Mouse (Mus musculus) testis, adult 2 months (tissue): ENCODE results near the gene Prnd. TPM values are rescaled to one million over a fixed set of nuclear protein-coding genes. Genes with fewer than 3 reads are reported as not detected.

Source experiments
- H3K27ac ChIP-seq: fragments of 200-500 bp; 2 replicates; pipeline ENCODE4 v1.5.1; 2012; ENCODE audit warnings: low read depth, low read length; ENCODE audit not compliant: control insufficient read depth, insufficient read depth
- H3K27me3 ChIP-seq: fragments of 200-500 bp; 2 replicates; pipeline ENCODE4 v1.6.1; 2012; ENCODE audit warnings: mild to moderate bottlenecking, low read length, moderate library complexity; ENCODE audit not compliant: control insufficient read depth, insufficient read depth
- H3K36me3 ChIP-seq: fragments of 200-500 bp; 2 replicates; pipeline ENCODE4 v1.6.1; 2012; ENCODE audit warnings: mild to moderate bottlenecking, low read length; ENCODE audit not compliant: control insufficient read depth, insufficient read depth
- H3K4me1 ChIP-seq: fragments of 200-500 bp; 2 replicates; pipeline ENCODE4 v1.6.1; 2012; ENCODE audit warnings: low read length; ENCODE audit not compliant: control insufficient read depth, insufficient read depth
- H3K4me3 ChIP-seq: fragments of 200-500 bp; 2 replicates; pipeline ENCODE4 v1.5.1; 2012; ENCODE audit warnings: low read depth, mild to moderate bottlenecking, low read length, moderate library complexity, mixed read lengths; ENCODE audit not compliant: control insufficient read depth
- CTCF ChIP-seq: fragments of 200-500 bp; IDR thresholded peaks from 2 replicates; pipeline ENCODE4 v1.5.1; 2012; ENCODE audit warnings: low read depth, mild to moderate bottlenecking, inconsistent platforms, low read length, moderate library complexity; ENCODE audit not compliant: control insufficient read depth, insufficient read depth, insufficient replicate concordance
- POLR2A ChIP-seq: fragments of 200-500 bp; IDR thresholded peaks from 2 replicates; pipeline ENCODE4 v1.6.1; 2012; ENCODE audit warnings: low read depth, mild to moderate bottlenecking, inconsistent platforms, low read length, moderate library complexity; ENCODE audit not compliant: control insufficient read depth
- polyA plus RNA-seq: library from polyadenylated mRNA; depleted of rRNA; stranded (reverse); fragments of >200 nt; gene quantifications from 2 replicates; pipeline ENCODE4 v1.2.3, GENCODE M21; 2012

Gene Prnd
- polyA plus RNA-seq, 1 experiment, result 107 TPM

- Histone ChIP-seq H3K36me3 (no peaks in the 10 kb centered on the region), H3K27ac (no peak overlapping the region), H3K27me3 (no peaks in the 10 kb centered on the region), H3K4me1 (no peaks in the 10 kb centered on the region), H3K4me3 (no peak overlapping the region)
- TF ChIP-seq CTCF (no peak), POLR2A (no peak)
Observed at GRCm38 (mm10) chr2:131992487-131992886, 41.8 kb downstream of the Prnd start.

- H3K27me3 ChIP-seq, result no peaks in the 10 kb centered on the region
- H3K27ac ChIP-seq, result no peak overlapping the region
- H3K4me3 ChIP-seq, result no peak overlapping the region
- no peaks in the 10 kb centered on the region for H3K36me3 ChIP-seq
- no peaks in the 10 kb centered on the region for H3K4me1 ChIP-seq
- TF ChIP-seq POLR2A (no peak), CTCF (no peak)
Observed at GRCm38 (mm10) chr2:131993151-131993550, 42.5 kb downstream of the Prnd start.

- Histone ChIP-seq H3K36me3 (no peaks in the 10 kb centered on the region), H3K27me3 (no peaks in the 10 kb centered on the region), H3K27ac (no peak overlapping the region), H3K4me3 (no peak overlapping the region), H3K4me1 (no peaks in the 10 kb centered on the region)
- TF ChIP-seq POLR2A (no peak), CTCF (no peak)
Observed at GRCm38 (mm10) chr2:131993563-131994088, 43.0 kb downstream of the Prnd start.

- Histone ChIP-seq H3K27ac (no peak overlapping the region), H3K27me3 (no peaks in the 10 kb centered on the region), H3K36me3 (no peaks in the 10 kb centered on the region), H3K4me1 (no peaks in the 10 kb centered on the region), H3K4me3 (no peak overlapping the region)
- TF ChIP-seq CTCF (no peak), POLR2A (no peak)
Observed at GRCm38 (mm10) chr2:131994971-131995370, 44.3 kb downstream of the Prnd start.

- H3K4me3 ChIP-seq, result no peak overlapping the region
- no peak for TF ChIP-seq CTCF
- TF ChIP-seq POLR2A, result no peak
- H3K36me3 ChIP-seq, result no peaks in the 10 kb centered on the region
Observed at GRCm38 (mm10) chr2:131995742-131996141, 45.1 kb downstream of the Prnd start.

GRCm38 (mm10) chr2:131996369-131996768, 45.7 kb downstream of the Prnd start:
- no peaks in the 10 kb centered on the region for H3K4me1 ChIP-seq
- no peaks in the 10 kb centered on the region for H3K36me3 ChIP-seq
- H3K4me3 ChIP-seq, result no peak overlapping the region
- TF ChIP-seq CTCF, result no peak
- TF ChIP-seq POLR2A, result no peak
- H3K27ac ChIP-seq, result no peak overlapping the region
- H3K27me3 ChIP-seq, result no peaks in the 10 kb centered on the region

More at GRCm38 (mm10) chr2:131995742-131996141, 45.1 kb downstream of the Prnd start:
- Histone ChIP-seq H3K27me3 (no peaks in the 10 kb centered on the region), H3K27ac (no peak overlapping the region), H3K4me1 (no peaks in the 10 kb centered on the region)

GRCm38 (mm10) chr2:131997356-131997755, 46.7 kb downstream of the Prnd start:
- no peaks in the 10 kb centered on the region for H3K27me3 ChIP-seq
- no peak overlapping the region for H3K4me3 ChIP-seq
- no peak for TF ChIP-seq CTCF
- TF ChIP-seq POLR2A, result no peak
- H3K36me3 ChIP-seq, result no peaks in the 10 kb centered on the region
- no peaks in the 10 kb centered on the region for H3K4me1 ChIP-seq
- H3K27ac ChIP-seq, result no peak overlapping the region

- H3K36me3 ChIP-seq, result no peaks in the 10 kb centered on the region
- TF ChIP-seq CTCF (no peak), POLR2A (no peak)
- no peaks in the 10 kb centered on the region for H3K27me3 ChIP-seq
- H3K4me3 ChIP-seq, result no peak overlapping the region
- H3K4me1 ChIP-seq, result peaks cover 6% of the 10 kb centered on the region
- H3K27ac ChIP-seq, result no peak overlapping the region
Observed at GRCm38 (mm10) chr2:132001696-132002334, 51.2 kb downstream of the Prnd start.
